Mouse (Mus musculus) lung, adult 2 months (tissue): ENCODE results near the gene BC005624.

ENCODE experiments used
- CTCF ChIP-seq: fragments of 200-500 bp; IDR thresholded peaks from 2 replicates; pipeline ENCODE4 v1.5.1; 2011; ENCODE audit warnings: mild to moderate bottlenecking, low read length, control low read depth; ENCODE audit not compliant: insufficient read depth
- POLR2A ChIP-seq: fragments of 200-500 bp; IDR thresholded peaks from 2 replicates; pipeline ENCODE4 v1.6.1; 2011; ENCODE audit warnings: low read depth, mild to moderate bottlenecking, control low read depth, low read length, borderline replicate concordance; ENCODE audit errors: extremely low read depth

- TF ChIP-seq CTCF = peak; percentile 97
- TF ChIP-seq POLR2A = peak; percentile 47; the same call in 1 of the 2 replicates
Measured at GRCm38 (mm10) chr2:30942603-30943011, 39.4 kb downstream of the BC005624 start.
